Mouse (Mus musculus) erythroblast, embryonic 14.5 days (primary cell): ENCODE results near the gene Klf12.

ENCODE experiments used
- GATA1 ChIP-seq: IDR thresholded peaks from 2 replicates; pipeline ENCODE4 v1.6.1; 2012; ENCODE audit warnings: low read length, inconsistent platforms, mixed read lengths
- TAL1 ChIP-seq: IDR thresholded peaks from 3 replicates; pipeline ENCODE4 v1.6.1; 2012; ENCODE audit warnings: low read length, inconsistent platforms, mixed read lengths

DNA sequence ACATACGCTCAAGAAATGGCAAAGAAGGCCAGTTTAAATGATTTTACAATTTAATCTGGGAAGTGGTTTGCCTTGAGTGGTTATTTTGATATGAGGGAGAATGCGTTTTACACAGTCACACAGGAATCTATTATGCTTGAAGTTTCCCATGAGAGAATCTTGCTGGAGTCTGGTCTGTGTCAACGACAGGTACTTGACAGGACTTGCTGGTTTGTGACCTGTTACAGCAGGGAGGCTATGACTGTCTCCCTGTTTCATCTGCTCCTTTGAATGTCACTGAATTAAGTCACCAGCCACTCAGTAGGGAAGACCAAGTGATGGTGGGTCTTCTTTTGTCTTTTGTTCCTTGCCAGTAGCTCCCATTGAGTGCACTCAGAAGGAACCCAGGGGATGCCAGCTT lies 385.6 kb downstream of the Klf12 start:
- TF ChIP-seq TAL1 (no peak), GATA1 (no peak)
